Mouse (Mus musculus): ENCODE data around the gene Pfas.
"Not testable (repeated sequence)": the region's sequence is repeated elsewhere in the genome, so short reads cannot be mapped to it uniquely, and the experiment has no call there.

Gene Pfas

DNA sequence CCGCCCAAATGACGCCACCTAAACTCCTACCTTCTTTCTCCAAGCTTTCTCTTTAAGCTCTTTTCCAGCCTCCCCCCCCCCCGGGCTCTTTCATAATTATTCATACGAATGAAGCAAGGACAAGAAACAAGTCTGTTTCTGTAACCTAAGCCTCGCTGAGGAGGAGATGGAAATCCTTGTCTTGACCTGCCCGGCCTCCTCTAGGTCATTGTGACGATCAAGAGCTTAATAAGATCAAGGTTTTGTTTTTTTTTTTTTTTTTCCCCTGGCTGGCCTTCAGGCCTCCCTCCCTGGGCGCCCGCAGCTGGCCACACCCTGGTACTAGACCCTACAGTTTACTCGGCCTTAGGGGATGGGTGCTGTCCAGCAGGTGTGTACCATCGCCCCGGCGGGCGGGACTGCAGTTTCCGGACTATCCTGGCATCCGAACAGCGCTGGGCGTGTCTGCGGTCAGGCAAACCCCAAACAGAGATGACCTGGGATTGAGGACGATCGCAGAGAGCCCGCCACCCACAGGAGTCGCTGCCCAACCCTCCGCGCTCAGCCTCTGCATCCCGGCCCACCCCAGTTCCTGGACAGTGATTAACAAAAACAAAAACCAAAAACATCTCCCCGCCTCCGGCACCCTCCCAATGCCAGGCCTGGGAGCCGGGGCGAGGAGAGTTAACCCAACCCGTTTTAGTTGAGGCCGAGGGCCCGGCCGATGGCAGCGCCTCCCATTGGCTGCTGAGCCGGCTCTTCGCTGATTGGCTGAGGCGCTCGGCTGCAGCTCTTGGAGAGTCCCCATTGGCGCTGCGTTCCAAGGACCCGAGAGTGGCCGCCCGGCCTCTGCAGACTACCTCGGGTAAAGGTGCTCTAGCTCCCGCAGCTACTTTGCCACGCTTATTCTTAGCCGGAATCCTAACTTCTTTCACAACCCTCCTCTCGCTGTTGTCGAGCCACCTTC is 40.6 kb downstream of the Pfas start, which contains the start of gene Slc25a35:
Slc25a35 (plus strand) TSS at position 795 of the 946 bp plus-strand sequence.
- DNase-seq, result peak; percentile 94

- no peak for DNase-seq
These were observed 41.7 kb downstream of the Pfas start for GRCm38 (mm10) chr11:68966554-68966953.

DNA sequence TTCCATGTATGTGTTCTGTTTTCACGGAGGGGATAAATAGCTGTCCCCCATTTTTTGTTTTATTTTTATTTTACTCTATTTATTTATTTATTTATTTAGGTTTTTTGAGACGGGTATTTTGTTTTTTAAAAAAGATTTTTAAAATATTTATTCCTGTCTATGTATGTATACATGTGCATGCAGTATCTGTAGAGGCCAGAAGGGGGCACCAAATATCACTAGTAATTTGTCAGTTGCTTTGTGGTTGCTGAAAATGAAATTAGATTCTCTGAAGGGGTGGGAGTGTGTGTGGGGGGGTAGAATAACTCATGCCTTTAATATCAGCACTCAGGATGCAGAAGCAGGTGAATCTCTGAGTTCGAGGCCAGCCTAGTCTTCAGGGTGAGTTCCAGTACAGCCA is 42.4 kb downstream of the Pfas start:
- DNase-seq, result peak; percentile 82

- no peak for DNase-seq
These were observed 43.2 kb downstream of the Pfas start for GRCm38 (mm10) chr11:68965050-68965449.

DNA sequence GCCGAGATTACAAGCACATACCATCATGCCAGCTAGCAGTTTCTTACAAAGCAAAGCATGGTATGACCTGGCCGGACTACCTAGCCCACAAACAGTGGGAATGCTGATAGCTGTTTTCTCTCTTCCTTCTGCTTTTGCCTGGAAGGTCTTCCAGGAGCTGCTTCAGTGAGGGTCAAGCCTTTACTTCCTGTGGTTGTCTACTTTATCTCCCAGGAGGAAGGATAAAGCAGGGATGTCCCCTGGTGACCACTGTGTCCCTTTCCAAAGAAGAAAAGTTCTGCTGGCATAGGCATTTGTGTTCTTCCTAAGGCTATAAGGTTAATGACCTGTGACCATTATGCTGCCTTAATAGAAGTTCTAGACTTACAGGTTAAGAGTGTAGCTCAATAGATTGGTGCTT is 44.9 kb downstream of the Pfas start:
- no peak for DNase-seq

DNA sequence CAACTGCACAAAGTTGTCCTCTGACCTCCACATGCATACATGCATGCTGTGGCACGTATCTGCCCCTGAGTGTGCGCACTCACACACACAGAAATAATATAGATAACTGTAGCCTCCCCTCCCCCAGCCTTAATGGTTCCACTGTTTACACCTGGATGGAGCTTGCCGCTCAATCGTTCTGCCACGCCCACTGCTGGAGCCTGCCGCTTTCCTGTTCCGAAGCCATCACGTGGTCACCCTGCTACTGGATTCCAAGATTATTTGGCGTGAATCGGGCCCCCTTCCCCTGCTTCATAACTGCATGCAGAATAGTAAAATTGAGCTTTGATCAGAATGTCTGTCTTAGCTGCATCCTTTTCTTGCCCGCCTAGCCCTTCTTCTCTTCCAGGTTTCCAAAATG is 46.1 kb downstream of the Pfas start:
- DNase-seq, result not testable (repeated sequence)

DNA sequence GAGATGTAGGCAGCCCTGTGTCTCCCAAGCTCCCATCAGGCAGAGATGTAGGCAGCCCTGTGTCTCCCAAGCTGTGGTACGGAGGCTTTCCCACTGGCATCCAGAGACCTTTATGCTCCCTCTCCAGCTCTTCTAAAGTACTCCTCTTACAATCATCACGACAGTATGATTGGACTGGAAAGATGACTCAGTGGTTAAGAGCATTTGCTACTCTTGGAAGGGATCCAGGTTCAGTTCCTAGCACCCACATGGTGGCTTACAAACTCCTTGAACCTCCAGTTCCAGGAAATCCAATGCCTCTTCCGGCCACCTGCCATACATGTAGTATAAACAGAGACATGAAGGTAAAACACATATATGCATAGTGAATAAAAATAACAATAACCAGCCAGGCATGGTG is 46.7 kb downstream of the Pfas start:
- DNase-seq, result no peak

DNA sequence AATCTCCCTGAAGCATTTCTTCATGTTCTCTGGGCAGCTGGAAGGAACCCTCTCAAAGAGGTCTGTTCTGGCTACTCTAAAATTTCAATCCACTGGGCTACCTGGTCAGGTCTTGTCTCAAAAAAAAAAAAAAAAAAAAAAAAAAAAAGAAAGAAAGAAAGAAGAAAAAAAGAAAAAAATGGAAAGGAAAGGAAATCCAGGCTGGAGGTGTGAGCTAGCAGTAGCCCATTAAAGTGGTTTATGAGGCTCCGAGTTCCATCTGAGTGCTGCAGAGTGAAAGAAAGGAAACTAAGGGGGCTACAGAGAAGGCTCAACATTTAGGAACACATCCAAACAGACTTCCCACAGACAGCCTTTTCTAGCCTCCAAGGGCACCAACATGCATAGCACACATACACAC is 50.3 kb downstream of the Pfas start:
- no peak for DNase-seq

DNA sequence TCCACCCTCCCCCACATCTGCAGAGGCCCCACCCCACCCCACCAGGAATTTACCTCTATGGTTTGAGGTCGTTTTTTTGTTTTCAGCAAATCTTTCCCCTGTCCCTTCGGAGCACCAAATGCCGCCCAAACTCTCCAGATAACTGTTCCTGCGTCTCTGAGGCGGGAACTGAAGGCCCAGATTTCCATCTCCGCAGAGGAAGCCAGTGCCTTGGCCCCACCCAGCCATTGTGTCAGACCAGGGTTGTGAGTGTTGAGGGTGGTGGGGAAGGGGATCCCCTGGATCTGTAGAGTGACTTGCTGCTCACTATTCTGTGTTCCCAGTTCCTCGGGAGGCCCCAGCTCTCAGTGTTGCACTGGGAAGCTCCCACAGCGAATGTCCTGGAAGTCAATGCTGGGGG is 51.0 kb downstream of the Pfas start, which contains the start of gene Arhgef15:
Arhgef15 (minus strand) TSS at position 173 of the 400 bp plus-strand sequence.
- DNase-seq, result peak; percentile 43

GRCm38 (mm10) chr11:68956697-68957096 is 51.6 kb downstream of the Pfas start:
- peak; percentile 64 for DNase-seq

GRCm38 (mm10) chr11:68956107-68956506 is 52.2 kb downstream of the Pfas start:
- peak; percentile 62 for DNase-seq

GRCm38 (mm10) chr11:68955473-68955872 is 52.8 kb downstream of the Pfas start:
- DNase-seq, result no peak

DNA sequence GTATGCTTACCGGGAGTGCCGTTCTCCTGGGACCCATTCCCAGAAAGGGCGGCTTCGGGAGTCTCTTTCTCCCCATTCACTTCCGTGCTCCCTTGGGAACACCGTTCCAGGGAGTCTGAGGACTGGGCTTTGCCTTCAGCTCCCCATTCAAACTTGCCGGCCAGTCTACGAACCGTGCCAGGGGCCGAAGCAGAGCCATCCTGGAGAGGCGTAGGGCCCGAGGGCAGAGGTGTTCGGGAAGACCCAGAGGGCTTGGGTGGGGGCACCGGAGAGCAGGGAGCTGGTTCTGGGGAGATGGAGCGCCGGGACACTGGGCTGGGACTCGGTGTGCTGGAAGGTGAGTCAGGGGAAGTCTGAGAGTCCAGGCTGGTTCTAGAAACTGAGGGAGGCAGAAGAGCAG is 53.9 kb downstream of the Pfas start:
- peak; percentile 22 for DNase-seq

DNA sequence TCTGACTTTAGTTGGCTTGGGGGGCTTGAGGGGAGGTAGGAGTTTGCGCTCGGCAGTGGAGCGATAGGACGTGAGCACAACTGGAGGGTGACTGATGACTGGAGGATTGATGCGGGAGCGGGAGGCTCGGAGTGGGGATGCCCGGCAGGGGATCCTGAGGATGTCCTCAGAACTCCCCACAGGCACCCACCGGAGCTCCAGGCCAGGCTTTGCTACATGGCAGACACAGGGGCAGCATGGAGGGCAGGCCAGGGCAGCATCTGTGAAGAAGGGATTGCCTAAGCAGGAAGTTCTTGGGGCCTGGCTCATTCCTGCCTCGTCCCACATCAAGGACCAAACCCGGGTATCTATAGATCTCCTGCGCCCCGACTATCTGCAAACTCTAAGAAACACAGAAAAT is 54.4 kb downstream of the Pfas start:
- peak; percentile 14 for DNase-seq

DNA sequence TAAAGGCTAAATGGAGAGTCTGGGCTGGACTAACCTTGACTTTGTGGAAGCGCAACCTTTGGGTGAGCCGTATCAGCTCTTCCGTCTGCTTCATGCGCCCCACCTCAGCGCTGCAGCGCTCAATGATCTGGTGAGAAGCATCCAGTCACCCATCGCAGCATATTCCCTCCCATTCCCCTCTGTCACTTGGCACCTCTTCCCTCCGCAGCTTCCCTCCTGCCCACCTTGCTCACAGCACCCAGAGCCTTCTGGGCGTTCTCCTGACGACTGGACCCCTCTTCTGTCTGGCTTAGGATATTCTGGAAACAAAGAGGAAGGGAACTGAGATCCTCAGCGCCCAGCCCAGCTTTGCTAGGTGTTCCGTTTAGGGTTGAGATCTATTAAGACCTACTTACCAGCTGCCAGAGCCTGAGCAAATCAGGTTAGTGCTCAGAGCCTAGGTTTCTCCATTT is 60.7 kb downstream of the Pfas start:
- no peak for DNase-seq

GRCm38 (mm10) chr11:68946806-68947440 is 61.3 kb downstream of the Pfas start:
- DNase-seq, result peak; percentile 11

DNA sequence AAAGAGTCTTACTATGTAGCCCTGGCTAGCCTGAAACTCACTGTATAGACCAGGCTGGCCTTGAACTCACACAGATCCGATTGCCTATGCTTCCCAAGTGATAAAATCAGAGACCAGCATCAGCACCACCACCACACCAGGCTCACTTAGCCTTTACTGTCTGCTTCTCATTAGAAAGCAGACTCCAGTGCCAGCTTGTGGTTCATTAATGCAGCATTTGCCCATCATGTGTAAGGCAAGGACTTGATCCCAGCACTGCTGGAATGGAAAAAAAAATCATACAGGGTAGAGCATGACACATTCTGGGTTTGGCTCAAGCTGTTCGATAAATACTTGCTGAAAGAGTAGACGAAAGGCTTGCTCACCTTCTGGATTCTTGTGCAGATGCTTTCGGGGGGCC is 62.3 kb downstream of the Pfas start:
- no peak for DNase-seq

GRCm38 (mm10) chr11:68945245-68945644 is 63.0 kb downstream of the Pfas start:
- DNase-seq, result no peak

GRCm38 (mm10) chr11:68942731-68943130 is 65.5 kb downstream of the Pfas start:
- peak; percentile 36 for DNase-seq

GRCm38 (mm10) chr11:68940516-68940915 is 67.7 kb downstream of the Pfas start:
- peak; percentile 76 for DNase-seq

DNA sequence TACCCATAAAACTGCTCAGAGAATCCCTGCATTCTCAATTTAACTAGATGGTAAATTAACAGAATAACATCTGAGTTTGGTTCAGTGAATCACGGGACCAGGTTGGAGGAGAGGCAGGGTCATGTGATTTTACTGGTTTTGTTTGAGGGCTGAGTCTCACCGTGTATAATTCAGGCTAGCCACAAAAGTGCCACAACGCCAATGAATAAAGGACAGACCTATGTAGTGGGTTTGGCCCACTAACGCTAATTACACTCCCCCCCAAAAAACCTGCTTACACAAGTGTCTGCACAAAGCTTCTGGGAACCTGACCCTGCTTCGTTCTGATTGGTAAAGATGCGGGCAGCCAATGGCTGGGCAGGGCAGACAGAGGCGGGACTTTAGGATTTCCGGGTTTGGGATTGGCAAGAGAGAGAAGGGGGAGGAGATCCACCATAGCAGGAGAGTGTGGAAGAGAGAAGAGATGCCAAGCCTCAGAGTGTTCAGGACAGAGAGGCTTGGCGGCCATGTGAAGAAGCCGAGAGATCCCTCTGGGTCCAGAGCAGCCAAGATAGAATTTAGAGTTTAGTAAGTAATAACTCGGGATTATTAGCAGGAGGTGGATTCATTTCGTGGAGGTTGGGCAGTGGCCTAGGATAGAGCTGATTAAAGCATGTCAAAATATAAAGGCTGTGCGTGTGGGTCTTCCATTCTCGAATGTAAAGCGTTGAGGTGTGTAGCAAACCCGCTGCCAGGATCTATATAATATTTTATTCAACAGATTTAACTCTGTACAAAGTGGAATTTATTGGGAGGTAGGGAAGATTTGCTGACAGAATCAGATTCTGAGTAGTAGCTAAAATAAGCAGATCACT is 68.6 kb downstream of the Pfas start:
- DNase-seq, result peak; percentile 90

GRCm38 (mm10) chr11:68936951-68937350 is 71.3 kb downstream of the Pfas start:
- not testable (repeated sequence) for DNase-seq
